Mouse (Mus musculus) kidney, adult 18-20 months (tissue): ENCODE data around the gene Nqo2.

ENCODE experiments used
- DNase-seq: peaks from one replicate; pipeline ENCODE4 v3.0.0; 2021

The Nqo2 gene

DNA sequence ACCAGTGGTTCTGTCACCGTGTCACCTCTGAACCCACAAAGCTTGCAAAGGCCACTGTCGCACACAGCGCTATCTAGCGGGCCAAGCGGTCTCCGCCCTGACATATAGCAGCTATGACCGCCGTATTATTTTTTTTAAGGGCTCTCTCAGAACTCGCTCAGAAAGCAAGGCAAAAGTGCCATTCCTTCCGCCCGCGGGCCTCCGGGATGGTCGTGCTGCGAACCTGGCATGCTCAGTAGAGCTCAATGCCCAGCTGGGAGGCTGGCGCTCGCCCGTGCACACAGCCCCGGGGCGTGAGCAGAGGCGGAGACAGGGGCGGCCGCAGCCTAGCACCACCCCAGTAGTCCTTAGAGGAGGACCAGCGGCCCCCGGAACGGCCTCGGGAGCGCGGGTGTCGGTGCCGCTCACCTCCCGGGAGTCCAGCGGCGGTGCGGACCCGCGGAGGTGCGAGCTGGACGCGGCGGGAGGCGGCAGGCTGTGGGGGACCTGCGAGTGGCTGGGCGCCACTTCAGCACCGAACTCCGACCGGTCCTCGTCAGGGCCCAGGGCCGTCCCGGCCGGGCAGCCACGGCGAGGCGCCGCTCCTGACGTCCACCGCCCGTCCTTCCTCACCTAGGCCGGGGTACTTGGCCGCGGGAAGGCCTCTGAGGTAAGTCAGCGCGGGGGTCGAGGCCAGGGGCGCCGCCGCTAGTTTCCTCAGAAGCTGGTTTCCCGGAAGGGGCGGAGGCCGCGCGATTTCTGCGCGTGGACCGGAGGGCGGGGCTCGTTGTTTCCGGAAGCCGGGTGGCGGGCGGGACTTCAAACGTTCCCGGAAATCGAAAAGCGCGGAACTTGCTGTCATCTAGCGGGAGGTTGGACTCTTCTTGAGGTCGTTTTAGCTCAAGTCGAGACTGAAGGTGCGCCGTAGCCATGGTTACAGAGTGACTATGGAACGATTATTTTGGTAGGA is 37.8 kb downstream of the Nqo2 start, which contains the start of the genes Ripk1 and Serpinb6a:
Gene Ripk1, plus strand, starts transcription at position 306 of the 949 bp plus-strand sequence.
Gene Serpinb6a, minus strand, starts transcription at position 737 of the 949 bp plus-strand sequence.
- peak; percentile 93 for DNase-seq

DNA sequence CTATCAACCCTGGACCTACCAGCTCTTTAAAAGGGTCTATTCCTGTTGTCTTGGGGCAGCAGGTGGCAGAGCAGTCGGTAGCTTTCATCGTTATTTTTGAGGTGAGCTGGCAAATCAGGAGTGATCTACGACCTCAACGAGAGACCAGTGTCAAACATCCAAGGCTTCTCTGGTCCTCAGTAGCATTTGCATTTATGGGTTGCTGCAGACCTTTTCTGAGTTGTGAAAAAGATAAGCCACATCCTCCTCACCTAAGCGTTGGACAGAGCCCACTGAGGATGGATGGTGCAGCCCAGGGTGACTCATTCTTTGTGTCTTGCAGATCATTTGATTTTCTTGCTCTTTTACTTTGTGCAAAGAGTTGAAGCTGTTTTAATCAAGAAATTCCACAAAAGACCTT is 38.6 kb downstream of the Nqo2 start:
- DNase-seq: no peak

DNA sequence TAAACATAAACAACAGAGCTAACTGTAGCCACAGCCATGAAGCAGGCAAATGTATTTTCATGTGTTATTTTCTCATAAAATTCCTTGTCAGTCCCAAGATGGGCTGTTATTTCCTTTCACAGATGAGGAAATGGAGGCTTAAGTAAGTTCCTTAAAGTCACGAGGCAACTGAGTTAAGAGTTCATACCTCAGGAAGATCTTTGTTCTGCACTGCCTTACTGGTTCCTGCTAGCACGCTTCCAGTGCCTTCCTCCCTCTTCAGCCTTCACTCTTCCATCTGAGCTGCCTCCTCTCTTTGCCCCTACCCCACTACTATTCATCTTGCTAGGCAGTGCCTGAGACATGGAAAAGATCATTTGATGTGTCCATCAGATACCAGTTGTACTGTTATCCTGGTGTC is 42.7 kb downstream of the Nqo2 start:
- no peak for DNase-seq

DNA sequence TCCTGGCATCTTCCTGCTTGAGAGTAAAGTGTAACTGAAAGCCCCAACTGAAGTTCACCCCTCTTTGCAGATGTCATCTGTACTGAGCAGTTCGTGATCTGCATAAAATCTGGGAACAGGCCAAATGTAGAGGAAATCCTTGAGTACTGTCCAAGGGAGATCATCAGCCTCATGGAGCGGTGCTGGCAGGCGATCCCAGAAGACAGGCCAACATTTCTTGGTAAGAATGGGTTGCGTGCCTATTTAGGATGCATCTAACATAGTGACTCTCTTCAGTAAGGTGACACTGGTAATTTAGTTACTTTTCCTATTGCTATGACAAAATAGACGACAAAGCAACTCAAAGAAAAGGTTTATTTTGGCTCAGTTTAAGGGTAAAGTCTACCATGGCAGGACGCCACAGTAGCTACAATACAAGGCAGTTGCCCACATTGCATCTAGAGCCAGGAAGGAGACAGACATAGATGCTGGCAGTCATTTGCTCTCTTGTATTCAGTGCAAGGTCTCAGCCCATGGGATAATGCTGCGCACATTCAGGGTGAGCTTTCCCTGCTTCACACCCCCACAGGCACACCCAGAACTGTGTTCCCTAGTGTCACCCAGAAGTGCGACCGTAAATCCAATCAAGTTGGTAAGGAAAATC is 52.6 kb downstream of the Nqo2 start:
- no peak for DNase-seq

DNA sequence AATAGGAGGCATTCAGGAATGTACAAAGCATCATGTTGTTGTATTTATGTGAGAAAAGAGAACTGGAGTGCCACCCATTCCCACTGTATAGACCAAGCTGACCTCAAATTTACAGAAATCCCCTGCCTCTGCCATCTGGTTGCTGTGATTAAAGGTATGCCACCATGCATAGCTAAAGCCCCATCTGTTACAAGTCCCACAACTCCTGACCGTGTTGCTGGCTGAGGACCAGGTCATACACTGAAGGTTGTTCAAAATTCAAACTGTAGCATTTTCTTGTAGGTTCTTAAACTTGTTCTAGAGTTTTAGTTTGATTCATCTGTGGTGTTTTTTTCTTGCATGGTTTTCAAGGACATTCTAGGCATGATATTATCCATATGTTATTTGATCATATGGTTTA is 54.0 kb downstream of the Nqo2 start:
- DNase-seq: no peak

DNA sequence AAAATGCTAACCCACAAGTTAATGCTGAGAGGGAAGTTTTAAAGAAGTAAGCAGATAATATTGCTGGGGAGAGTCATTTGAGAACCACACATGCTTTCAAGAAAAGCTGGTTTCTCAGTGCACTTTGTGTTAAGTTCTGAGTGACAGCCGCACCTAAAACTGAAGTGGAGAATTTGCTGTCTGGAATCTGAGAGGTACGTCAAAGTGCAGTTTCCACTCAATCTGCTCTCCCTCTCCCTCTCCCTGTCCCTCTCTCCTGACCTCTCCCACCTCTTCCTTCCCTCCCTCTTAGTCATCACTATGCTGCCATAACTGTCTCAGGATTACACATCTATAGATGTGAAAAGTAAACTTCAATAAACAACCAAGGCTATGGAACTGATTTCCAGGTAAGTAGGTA is 57.5 kb downstream of the Nqo2 start:
- no peak for DNase-seq

DNA sequence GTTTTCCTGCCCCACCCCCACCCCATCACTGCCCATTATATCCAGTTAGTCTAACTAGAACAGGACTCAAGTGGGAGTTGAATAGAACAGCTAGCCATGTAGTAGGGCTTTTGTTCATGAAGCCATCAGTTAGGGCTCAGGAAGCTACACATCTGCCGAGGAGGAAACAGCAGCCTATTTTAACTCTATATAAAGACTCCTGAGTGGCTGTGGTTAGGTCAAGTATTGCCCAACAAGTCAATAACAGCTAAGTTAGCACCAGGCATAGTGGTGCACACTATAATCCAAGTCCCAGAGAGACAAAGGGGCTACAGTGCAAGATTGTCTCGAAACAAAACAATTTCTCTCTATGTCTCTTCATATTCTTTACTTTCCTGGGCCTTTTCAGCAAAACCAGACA is 67.6 kb downstream of the Nqo2 start:
- no peak for DNase-seq

DNA sequence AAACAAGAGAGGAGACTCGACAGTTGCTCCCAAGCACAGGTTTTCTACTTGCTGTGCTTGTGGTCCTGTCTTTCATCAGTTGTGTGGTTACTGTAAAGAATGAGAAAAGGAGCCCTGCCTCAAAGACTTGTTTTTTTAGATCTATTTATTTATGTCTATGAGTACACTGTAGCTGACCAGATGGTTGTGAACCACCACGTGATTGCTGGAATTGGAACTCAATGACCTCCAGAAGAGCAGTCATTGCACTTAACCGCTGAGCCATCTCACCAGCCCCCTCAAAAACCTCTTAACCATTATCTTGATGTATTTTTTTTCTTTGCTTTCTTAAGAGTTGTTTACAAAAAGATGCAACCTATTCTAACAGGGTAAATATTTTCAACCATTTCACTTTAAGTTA is 70.9 kb downstream of the Nqo2 start:
- no peak for DNase-seq

DNA sequence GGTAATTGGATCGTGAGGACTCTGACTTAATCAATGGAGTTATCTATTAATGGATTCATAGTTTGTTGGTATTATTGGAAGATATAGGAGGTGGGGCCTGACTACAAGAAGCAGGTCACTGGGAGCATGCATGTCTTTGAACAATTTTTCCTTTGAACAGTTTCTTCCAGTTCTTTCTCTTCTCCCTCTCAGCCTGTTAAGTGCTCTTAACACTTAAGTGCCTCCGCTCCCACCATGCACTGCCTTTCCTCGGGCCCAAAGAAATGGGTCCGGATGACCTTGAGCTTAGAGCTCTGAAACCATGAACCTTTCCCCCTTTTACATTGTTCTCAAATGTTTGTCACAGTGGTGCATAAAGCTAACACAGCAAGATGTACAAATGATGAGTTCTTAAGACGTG is 72.2 kb downstream of the Nqo2 start:
- DNase-seq: no peak

DNA sequence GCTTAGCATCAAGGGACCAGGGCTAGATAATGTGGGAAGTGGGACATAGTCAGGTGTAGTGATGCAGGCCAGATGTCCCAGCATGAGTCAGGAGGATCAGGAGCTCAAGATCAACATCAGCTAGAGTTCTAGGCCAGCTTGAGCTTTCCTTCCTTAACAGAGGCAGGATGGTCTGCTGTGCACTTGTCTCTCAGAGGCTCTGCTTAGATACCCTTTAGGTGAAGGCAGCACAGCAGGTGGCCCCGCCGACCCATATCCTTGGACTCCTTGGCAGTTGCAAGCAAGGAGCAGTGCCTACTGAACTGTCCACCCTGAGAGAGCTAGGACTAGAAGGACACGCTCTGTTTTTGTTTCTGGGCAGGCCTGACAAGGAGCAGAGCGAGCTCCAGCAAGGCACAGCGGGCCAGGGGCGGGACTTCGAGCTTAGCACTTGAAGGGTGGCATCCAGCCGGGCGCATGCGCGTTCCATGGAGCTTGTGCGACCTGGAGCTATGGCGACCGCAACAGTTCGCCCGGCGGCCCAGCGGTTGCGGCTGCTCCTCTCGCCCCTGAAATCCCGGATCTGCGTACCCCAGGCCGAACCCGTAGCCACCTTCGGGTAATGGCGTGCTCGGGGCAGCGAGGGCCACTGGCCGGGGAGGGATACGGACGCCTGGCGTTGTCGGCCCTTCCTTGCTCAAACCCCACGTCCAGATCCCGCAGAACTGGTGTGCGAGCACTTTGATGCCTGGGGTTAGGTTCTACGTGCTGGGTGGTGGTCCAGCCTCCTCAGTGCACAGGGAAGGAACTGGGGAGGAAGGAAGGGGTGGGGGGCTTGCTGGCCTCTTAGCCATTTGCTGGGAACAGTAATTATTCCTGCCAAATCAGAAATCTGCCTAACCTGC is 72.9 kb downstream of the Nqo2 start, which contains the start of gene Bphl:
Gene Bphl, plus strand, starts transcription at position 426 of the 884 bp plus-strand sequence.
- DNase-seq: peak; percentile 95

DNA sequence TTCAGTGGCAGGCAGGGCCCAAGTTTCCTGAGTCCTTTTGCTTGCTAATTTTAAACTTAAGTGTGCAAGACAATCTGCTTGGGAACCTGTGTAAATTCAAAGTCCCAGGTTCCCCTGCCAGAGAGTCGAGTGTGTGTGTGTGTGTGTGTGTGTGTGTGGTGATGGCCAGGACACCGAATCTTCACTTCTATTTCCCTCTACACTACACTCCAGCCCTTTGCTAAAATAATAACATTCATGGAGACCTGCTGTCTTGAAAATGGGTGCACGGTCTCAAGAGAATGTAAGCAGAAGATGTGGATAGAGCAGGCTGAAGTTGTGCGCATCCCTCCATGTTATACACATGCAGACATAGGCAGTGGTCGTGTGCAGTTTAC is 73.6 kb downstream of the Nqo2 start:
- DNase-seq: no peak
